Mouse (Mus musculus) ES-E14 (cell line): ENCODE results near the gene Ppfia2. TPM values are rescaled to one million over a fixed set of nuclear protein-coding genes. Genes with fewer than 3 reads are reported as not detected.

Experiments
- DNase-seq: peaks from one replicate; pipeline ENCODE4 v3.0.0-alpha.2; 2013; ENCODE audit warnings: low read depth, low spot score
- H3K27ac ChIP-seq: 2 replicates; pipeline ENCODE4 v1.5.1; 2012; ENCODE audit warnings: low read depth, mild to moderate bottlenecking, low read length, moderate library complexity, mixed read lengths; ENCODE audit not compliant: poor library complexity, insufficient read depth, severe bottlenecking
- H3K36me3 ChIP-seq: 2 replicates; pipeline ENCODE4 v1.6.1; 2012; ENCODE audit warnings: mild to moderate bottlenecking, low read length, moderate library complexity, mixed read lengths; ENCODE audit not compliant: control insufficient read depth, poor library complexity, insufficient read depth, severe bottlenecking
- H3K4me1 ChIP-seq, 2 experiments: fragments of 150-350 bp in 1 of 2; sonication (generic) in 1 of 2; 2 replicates each; pipeline ENCODE4 v1.6.1; 2012; ENCODE audit warnings: low read length in 2 of 2, mild to moderate bottlenecking in 1 of 2, mixed read lengths in 1 of 2; ENCODE audit not compliant: control insufficient read depth in 2 of 2, insufficient read depth in 2 of 2, poor library complexity in 1 of 2
- H3K4me3 ChIP-seq, 2 experiments: fragments of 150-350 bp in 1 of 2; sonication (generic) in 1 of 2; 2 replicates each; pipeline ENCODE4 v1.5.1; 2012; ENCODE audit warnings: low read length in 2 of 2, low read depth in 1 of 2, mild to moderate bottlenecking in 1 of 2, mixed read lengths in 1 of 2; ENCODE audit not compliant: insufficient read depth in 1 of 2, poor library complexity in 1 of 2, severe bottlenecking in 1 of 2
- H3K9ac ChIP-seq: 2 replicates; pipeline ENCODE4 v1.6.1; 2012; ENCODE audit warnings: low read depth, mild to moderate bottlenecking, low read length, mixed read lengths; ENCODE audit not compliant: poor library complexity, insufficient read depth, severe bottlenecking
- H3K9me3 ChIP-seq: fragments of 150-350 bp; sonication (generic); 2 replicates; pipeline ENCODE4 v1.6.1; 2012; ENCODE audit warnings: low read depth, mild to moderate bottlenecking, low read length; ENCODE audit not compliant: control insufficient read depth, insufficient read depth
- CHD2 ChIP-seq: IDR thresholded peaks from 2 replicates; pipeline ENCODE4 v1.6.1; 2014; ENCODE audit warnings: mild to moderate bottlenecking, low read depth, low read length, inconsistent platforms
- HCFC1 ChIP-seq: IDR thresholded peaks from 2 replicates; pipeline ENCODE4 v1.6.1; 2012; ENCODE audit warnings: low read length, inconsistent platforms, borderline replicate concordance; ENCODE audit not compliant: insufficient read depth
- MAFK ChIP-seq: IDR thresholded peaks from 2 replicates; pipeline ENCODE4 v1.6.1; 2014; ENCODE audit warnings: mild to moderate bottlenecking, low read depth, low read length, inconsistent platforms; ENCODE audit not compliant: insufficient read depth
- ZC3H11A ChIP-seq: IDR thresholded peaks from 2 replicates; pipeline ENCODE4 v1.6.1; 2012; ENCODE audit warnings: low read depth, mild to moderate bottlenecking, inconsistent platforms, low read length, borderline replicate concordance
- ZNF384 ChIP-seq: IDR thresholded peaks from 2 replicates; pipeline ENCODE4 v1.6.1; 2012; ENCODE audit warnings: low read depth, low read length, inconsistent platforms
- in situ Hi-C, 2 experiments: fragments of 600-800 bp; cut with MboI; formaldehyde crosslinking; loops; one replicate each; pipeline ENCODE4 v1.15.1; 2025; ENCODE audit warnings: low sequenced_read_pairs in 2 of 2, inconsistent platforms in 1 of 2; ENCODE audit not compliant: unreplicated experiment in 2 of 2
- total RNA-seq: library from RNA; depleted of rRNA; stranded (reverse); fragments of 300-350 nt; gene quantifications from 2 replicates; pipeline ENCODE4 v1.2.3, GENCODE M21; 2012

Ppfia2 gene
- total RNA-seq, 1 experiment: 0.09 TPM

GRCm38 (mm10) chr10:106652276-106652675 lies 182.1 kb downstream of the Ppfia2 start:
- Histone ChIP-seq H3K9me3 (no peaks in the 10 kb centered on the region), H3K9ac (no peak overlapping the region), H3K27ac (no peak overlapping the region), H3K4me1 (no peaks in the 10 kb centered on the region), H3K4me3 (no peak overlapping the region), H3K36me3 (no peaks in the 10 kb centered on the region)
- TF ChIP-seq MAFK (no peak), ZNF384 (no peak), HCFC1 (no peak)
- in situ Hi-C loops: no loop called here
- DNase-seq: no peak

DNA sequence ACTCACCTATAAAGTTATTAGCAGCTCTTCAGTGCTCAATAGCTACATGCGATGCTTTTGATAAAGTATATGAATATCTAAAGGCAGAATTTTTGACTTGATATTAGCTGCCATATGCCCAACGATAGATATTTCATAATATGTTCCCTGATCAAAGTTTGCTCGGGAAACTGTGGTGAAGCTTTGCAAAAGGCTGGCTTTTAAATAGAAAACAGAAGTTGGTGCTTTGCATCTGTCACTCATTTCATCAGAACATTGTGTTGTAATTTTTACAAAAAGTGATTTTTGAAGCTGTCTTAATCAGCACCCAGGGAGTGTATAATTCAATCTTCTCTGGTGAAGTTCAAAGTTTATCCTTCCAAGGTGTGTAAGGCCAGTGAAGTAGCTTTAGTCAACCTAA lies 195.1 kb downstream of the Ppfia2 start:
- no peak for DNase-seq
- no peak overlapping the region for H3K27ac ChIP-seq
- in situ Hi-C loops: no loop called here
- no peaks in the 10 kb centered on the region for H3K9me3 ChIP-seq
- no peak overlapping the region for H3K9ac ChIP-seq
- H3K4me1 ChIP-seq: no peaks in the 10 kb centered on the region
- H3K36me3 ChIP-seq: no peaks in the 10 kb centered on the region
- no peak for TF ChIP-seq MAFK
- TF ChIP-seq CHD2: no peak
- no peak for TF ChIP-seq HCFC1
- TF ChIP-seq ZC3H11A: no peak
- no peak for TF ChIP-seq ZNF384
- H3K4me3 ChIP-seq: no peak overlapping the region

GRCm38 (mm10) chr10:106670170-106670569 lies 200.0 kb downstream of the Ppfia2 start:
- in situ Hi-C loops: no loop called here
- no peak for DNase-seq
- no peaks in the 10 kb centered on the region for H3K9me3 ChIP-seq
- H3K4me1 ChIP-seq: no peaks in the 10 kb centered on the region
- no peak for TF ChIP-seq ZC3H11A
- no peak for TF ChIP-seq CHD2
- no peak for TF ChIP-seq MAFK
- TF ChIP-seq HCFC1: no peak
- TF ChIP-seq ZNF384: no peak
- H3K4me3 ChIP-seq: no peak overlapping the region
- no peaks in the 10 kb centered on the region for H3K36me3 ChIP-seq
- no peak overlapping the region for H3K27ac ChIP-seq
- H3K9ac ChIP-seq: no peak overlapping the region

DNA sequence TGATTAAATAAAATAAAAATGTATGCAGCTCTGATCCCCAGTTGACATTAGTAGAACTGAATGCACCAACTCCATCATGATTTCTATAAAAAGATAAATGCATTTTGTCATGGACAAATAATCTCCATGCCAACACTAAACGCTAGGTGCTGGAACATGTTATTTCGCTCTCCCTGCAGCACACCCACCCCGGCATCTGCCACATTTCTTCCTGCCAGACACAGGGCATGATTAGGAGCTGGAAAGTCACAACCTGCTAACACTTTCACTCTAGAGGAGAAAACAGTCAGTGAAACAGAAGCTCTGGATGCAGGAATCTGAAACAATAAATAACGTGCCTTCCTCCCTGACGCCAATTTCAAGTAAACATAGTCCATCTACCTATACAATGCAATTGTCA lies 211.3 kb downstream of the Ppfia2 start:
- no peak overlapping the region for H3K4me3 ChIP-seq
- TF ChIP-seq ZNF384: no peak
- no peak for TF ChIP-seq CHD2
- no peak for TF ChIP-seq MAFK
- TF ChIP-seq ZC3H11A: no peak
- TF ChIP-seq HCFC1: no peak

DNA sequence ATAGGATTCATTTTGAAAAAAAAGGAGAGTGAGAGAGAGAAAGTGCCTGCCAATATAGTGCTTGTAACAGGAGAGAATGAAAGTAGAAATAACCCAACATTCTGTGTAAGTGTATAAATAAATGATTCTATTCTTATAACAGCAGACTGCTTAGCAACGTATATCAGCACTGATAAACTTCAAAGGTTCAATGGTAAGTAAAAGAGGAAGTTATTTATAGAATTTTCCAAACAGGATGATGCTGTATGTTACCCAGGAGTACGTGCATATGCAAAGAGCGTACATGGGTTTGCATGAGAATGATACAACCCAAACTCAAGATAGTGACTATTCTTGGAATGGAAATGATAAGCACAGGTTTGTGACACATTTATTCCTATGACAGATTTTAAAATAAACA lies 215.4 kb downstream of the Ppfia2 start:
- Histone ChIP-seq H3K4me1 (no peaks in the 10 kb centered on the region), H3K9ac (no peak overlapping the region), H3K4me3 (no peak overlapping the region), H3K9me3 (no peaks in the 10 kb centered on the region), H3K36me3 (no peaks in the 10 kb centered on the region), H3K27ac (no peak overlapping the region)
- TF ChIP-seq CHD2 (no peak), ZC3H11A (no peak), MAFK (no peak), HCFC1 (no peak), ZNF384 (no peak)
- DNase-seq: no peak
- in situ Hi-C loops: no loop called here

More for the DNA sequence above, 211.3 kb downstream of the Ppfia2 start:
- Histone ChIP-seq H3K9ac (no peak overlapping the region), H3K4me1 (no peaks in the 10 kb centered on the region), H3K36me3 (no peaks in the 10 kb centered on the region), H3K9me3 (no peaks in the 10 kb centered on the region), H3K27ac (no peak overlapping the region)
- in situ Hi-C loops: no loop called here
- DNase-seq: no peak
